8 mouse cellular contexts compared by ENCODE assay signal in genomic region chr16:20547423-20547822, GRCm38 (mm10). TPM values are rescaled to one million over a fixed set of nuclear protein-coding genes. Genes with fewer than 3 reads are reported as not detected.
DNase-seq lines count a peak whose midpoint lies in the region; ATAC-seq and TF ChIP-seq lines count a peak whose summit lies in the region.

No protein-coding gene starts in this region.

- H3K9ac ChIP-seq in embryonic facial prominence, embryonic 15.5 days: peak overlapping the region; percentile 62; the same call in 1 of the 2 replicates
- H3K9ac ChIP-seq in liver, embryonic 12.5 days: peak overlapping the region; percentile 70
- no peak overlapping the region for H3K9ac ChIP-seq in stomach, embryonic 14.5 days (replicated peaks; ENCODE audit: low read depth, low read length)

- H3K4me1 ChIP-seq in embryonic facial prominence, embryonic 15.5 days: peaks cover 21% of the 10 kb centered on the region
- peaks cover 25% of the 10 kb centered on the region for H3K4me1 ChIP-seq in liver, embryonic 12.5 days
- peaks cover 12% of the 10 kb centered on the region for H3K4me1 ChIP-seq in stomach, embryonic 14.5 days (ENCODE audit: control insufficient read depth, insufficient read depth, low read length)

- H3K36me3 ChIP-seq in embryonic facial prominence, embryonic 15.5 days: peaks cover 55% of the 10 kb centered on the region
- H3K36me3 ChIP-seq in liver, embryonic 12.5 days: peaks cover 64% of the 10 kb centered on the region
- H3K36me3 ChIP-seq in stomach, embryonic 14.5 days (ENCODE audit: control insufficient read depth, insufficient read depth, low read length): peaks cover 38% of the 10 kb centered on the region

- peak overlapping the region; percentile 73 for H3K4me2 ChIP-seq in embryonic facial prominence, embryonic 15.5 days (replicated peaks)
- H3K4me2 ChIP-seq in liver, embryonic 12.5 days: peak overlapping the region; percentile 89
- H3K4me2 ChIP-seq in stomach, embryonic 14.5 days (replicated peaks; ENCODE audit: low read depth, low read length): peak overlapping the region; percentile 70

- no peak overlapping the region; the same call in 1 of the 2 replicates for H3K4me3 ChIP-seq in layer of hippocampus, adult 2 months
- peak overlapping the region; percentile 81 for H3K4me3 ChIP-seq in embryonic facial prominence, embryonic 15.5 days (replicated peaks)
- peak overlapping the region; percentile 84 for H3K4me3 ChIP-seq in liver, embryonic 12.5 days
- peak overlapping the region; percentile 94 for H3K4me3 ChIP-seq in stomach, embryonic 14.5 days (ENCODE audit: low read depth, low read length)

- no peaks in the 10 kb centered on the region for H3K9me3 ChIP-seq in embryonic facial prominence, embryonic 15.5 days (replicated peaks)
- no peaks in the 10 kb centered on the region for H3K9me3 ChIP-seq in liver, embryonic 12.5 days (replicated peaks)
- no peaks in the 10 kb centered on the region for H3K9me3 ChIP-seq in stomach, embryonic 14.5 days (ENCODE audit: control insufficient read depth, low read depth, low read length)

- 44% methylated on average over 5 of the region's 5 CpGs for WGBS in embryonic facial prominence, embryonic 15.5 days
- 56% methylated on average over 5 of the region's 5 CpGs for WGBS in liver, embryonic 12.5 days (ENCODE audit: insufficient replicate concordance)
- WGBS in stomach, embryonic 14.5 days: 50% methylated on average over 5 of the region's 5 CpGs

- TF ChIP-seq CTCF in layer of hippocampus, adult 2 months (conservative IDR thresholded peaks at IDR 0.05): no peak

- no peak for ATAC-seq in embryonic facial prominence, embryonic 15.5 days (ENCODE audit: insufficient number of reproducible peaks, low FRiP score, low TSS enrichment, low read depth)
- ATAC-seq in liver, embryonic 12.5 days: no peak
- no peak for ATAC-seq in stomach, embryonic 14.5 days (ENCODE audit: insufficient number of reproducible peaks, insufficient read depth, low FRiP score, low read depth)
- ATAC-seq in granulocyte monocyte progenitor cell, adult 5-6 weeks (replicated peaks; ENCODE audit: poor library complexity, severe bottlenecking): no peak

- no peaks in the 10 kb centered on the region for H3K27me3 ChIP-seq in embryonic facial prominence, embryonic 15.5 days
- H3K27me3 ChIP-seq in liver, embryonic 12.5 days (replicated peaks): no peaks in the 10 kb centered on the region
- H3K27me3 ChIP-seq in stomach, embryonic 14.5 days (ENCODE audit: control insufficient read depth, insufficient read depth, low read length): no peaks in the 10 kb centered on the region

- H3K27ac ChIP-seq in layer of hippocampus, adult 2 months: peak overlapping the region; percentile 90; the same call in 1 of the 2 replicates
- peak overlapping the region; percentile 83 for H3K27ac ChIP-seq in embryonic facial prominence, embryonic 15.5 days (replicated peaks)
- peak overlapping the region; percentile 84 for H3K27ac ChIP-seq in liver, embryonic 12.5 days
- H3K27ac ChIP-seq in stomach, embryonic 14.5 days (ENCODE audit: low read length): peak overlapping the region; percentile 44; the same call in 1 of the 2 replicates

- no peak for DNase-seq in layer of hippocampus, adult 2 months (ENCODE audit: low spot score in 2 of 2)
- DNase-seq in layer of hippocampus, adult 11-12 months (ENCODE audit: low spot score): no peak
- no peak for DNase-seq in adrenal gland, postnatal 10 days
- DNase-seq in layer of hippocampus, adult 9-11 months: no peak

RNA-seq across cellular contexts. Expression of gene Abcf3, which starts 1.0 kb away (rescaled TPM):
- total RNA-seq in layer of hippocampus, adult 2 months (2021): 10 to 100 TPM; 85.1 to 93.0 TPM
- 65.0 and 70.2 TPM in 2 replicates for polyA plus RNA-seq in embryonic facial prominence, embryonic 15.5 days (2015; fragmentation: Nextera tagmentation; extraction: Ambion mirVana)
- 38.8 and 40.5 TPM in 2 replicates for polyA plus RNA-seq in liver, embryonic 12.5 days (2016; fragmentation: Nextera tagmentation; extraction: Ambion mirVana)
- polyA plus RNA-seq in stomach, embryonic 14.5 days (2014; fragmentation: Nextera tagmentation; extraction: Ambion mirVana): 53.0 and 53.5 TPM in 2 replicates
- 10 to 100 TPM; 71.2 to 78.8 TPM for total RNA-seq in adrenal gland, postnatal 10 days (2021)
- 33.0 and 42.3 TPM in 2 replicates for total RNA-seq in granulocyte monocyte progenitor cell, adult 5-6 weeks (2014; fragmentation: Nextera tagmentation)
- total RNA-seq in granulocyte monocyte progenitor cell, adult 5-6 weeks (2017): 55.1 and 96.9 TPM in 2 replicates

RNA-seq across cellular contexts. Expression of gene Ap2m1, which starts 12.1 kb away (rescaled TPM):
- 100 to 1,000 TPM; 712 to 736 TPM for total RNA-seq in layer of hippocampus, adult 2 months (2021)
- 562 and 584 TPM in 2 replicates for polyA plus RNA-seq in embryonic facial prominence, embryonic 15.5 days (2015; fragmentation: Nextera tagmentation; extraction: Ambion mirVana)
- 463 and 468 TPM in 2 replicates for polyA plus RNA-seq in liver, embryonic 12.5 days (2016; fragmentation: Nextera tagmentation; extraction: Ambion mirVana)
- polyA plus RNA-seq in stomach, embryonic 14.5 days (2014; fragmentation: Nextera tagmentation; extraction: Ambion mirVana): 586 and 625 TPM in 2 replicates
- 100 to 1,000 TPM; 277 to 296 TPM for total RNA-seq in adrenal gland, postnatal 10 days (2021)
- total RNA-seq in granulocyte monocyte progenitor cell, adult 5-6 weeks (2014; fragmentation: Nextera tagmentation): 206 and 247 TPM in 2 replicates
- total RNA-seq in granulocyte monocyte progenitor cell, adult 5-6 weeks (2017): 175 and 225 TPM in 2 replicates

RNA-seq across cellular contexts. Expression of gene Dvl3, which starts 30.6 kb away (rescaled TPM):
- total RNA-seq in layer of hippocampus, adult 2 months (2021): 10 to 100 TPM; 56.5 to 56.9 TPM
- 26.0 and 31.0 TPM in 2 replicates for polyA plus RNA-seq in embryonic facial prominence, embryonic 15.5 days (2015; fragmentation: Nextera tagmentation; extraction: Ambion mirVana)
- 8.0 and 8.8 TPM in 2 replicates for polyA plus RNA-seq in liver, embryonic 12.5 days (2016; fragmentation: Nextera tagmentation; extraction: Ambion mirVana)
- 29.2 and 31.7 TPM in 2 replicates for polyA plus RNA-seq in stomach, embryonic 14.5 days (2014; fragmentation: Nextera tagmentation; extraction: Ambion mirVana)
- total RNA-seq in adrenal gland, postnatal 10 days (2021): 10 to 100 TPM; 38.9 to 43.5 TPM
- total RNA-seq in granulocyte monocyte progenitor cell, adult 5-6 weeks (2014; fragmentation: Nextera tagmentation): 26.4 and 30.7 TPM in 2 replicates
- total RNA-seq in granulocyte monocyte progenitor cell, adult 5-6 weeks (2017): 2.0 and 2.3 TPM in 2 replicates

RNA-seq across cellular contexts. Expression of gene Vwa5b2, which starts 41.8 kb away (rescaled TPM):
- 10 to 100 TPM; 25.2 to 27.2 TPM for total RNA-seq in layer of hippocampus, adult 2 months (2021)
- polyA plus RNA-seq in embryonic facial prominence, embryonic 15.5 days (2015; fragmentation: Nextera tagmentation; extraction: Ambion mirVana): 2.4 and 4.9 TPM in 2 replicates
- polyA plus RNA-seq in liver, embryonic 12.5 days (2016; fragmentation: Nextera tagmentation; extraction: Ambion mirVana): 0.23 and 0.30 TPM in 2 replicates
- polyA plus RNA-seq in stomach, embryonic 14.5 days (2014; fragmentation: Nextera tagmentation; extraction: Ambion mirVana): 4.0 and 4.3 TPM in 2 replicates
- total RNA-seq in adrenal gland, postnatal 10 days (2021): 1 to 10 TPM; 1.9 to 4.8 TPM
- not detected in 2 replicates for total RNA-seq in granulocyte monocyte progenitor cell, adult 5-6 weeks (2014; fragmentation: Nextera tagmentation)
- total RNA-seq in granulocyte monocyte progenitor cell, adult 5-6 weeks (2017): not detected in 2 replicates

RNA-seq across cellular contexts. Expression of gene Eif2b5, which starts 48.8 kb away (rescaled TPM):
- total RNA-seq in layer of hippocampus, adult 2 months (2021): 10 to 100 TPM; 48.9 to 50.4 TPM
- 92.9 and 95.2 TPM in 2 replicates for polyA plus RNA-seq in embryonic facial prominence, embryonic 15.5 days (2015; fragmentation: Nextera tagmentation; extraction: Ambion mirVana)
- polyA plus RNA-seq in liver, embryonic 12.5 days (2016; fragmentation: Nextera tagmentation; extraction: Ambion mirVana): 90.0 and 99.7 TPM in 2 replicates
- polyA plus RNA-seq in stomach, embryonic 14.5 days (2014; fragmentation: Nextera tagmentation; extraction: Ambion mirVana): 83.8 and 87.3 TPM in 2 replicates
- 10 to 100 TPM; 56.6 to 61.4 TPM for total RNA-seq in adrenal gland, postnatal 10 days (2021)
- 61.7 and 84.4 TPM in 2 replicates for total RNA-seq in granulocyte monocyte progenitor cell, adult 5-6 weeks (2014; fragmentation: Nextera tagmentation)
- 87.0 and 90.0 TPM in 2 replicates for total RNA-seq in granulocyte monocyte progenitor cell, adult 5-6 weeks (2017)
